Mouse (Mus musculus): ENCODE measurements around the gene Cpt1b.
"Not testable (repeated sequence)": the region's sequence is repeated elsewhere in the genome, so short reads cannot be mapped to it uniquely, and the experiment has no call there.

Cpt1b gene

DNA sequence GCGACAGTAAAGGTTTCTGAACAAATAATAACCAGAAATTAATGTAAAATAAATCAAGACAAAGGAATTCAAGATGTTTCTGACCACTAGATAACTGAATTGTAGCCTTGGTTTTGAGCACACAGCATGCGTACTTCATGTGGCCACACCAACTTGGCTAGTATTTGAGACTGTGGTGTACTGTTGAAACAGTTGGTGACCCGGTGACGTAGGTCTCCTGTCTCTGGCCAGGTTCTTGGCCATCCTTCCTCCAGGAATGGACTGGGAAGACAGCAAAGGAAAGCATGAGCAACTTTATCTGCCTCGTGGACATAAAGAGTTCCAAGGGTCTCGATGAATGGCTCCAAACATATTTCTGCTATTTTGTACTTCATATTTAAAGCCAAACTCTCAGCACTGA lies 6.1 kb upstream of the Cpt1b start:
- no peak for DNase-seq

DNA sequence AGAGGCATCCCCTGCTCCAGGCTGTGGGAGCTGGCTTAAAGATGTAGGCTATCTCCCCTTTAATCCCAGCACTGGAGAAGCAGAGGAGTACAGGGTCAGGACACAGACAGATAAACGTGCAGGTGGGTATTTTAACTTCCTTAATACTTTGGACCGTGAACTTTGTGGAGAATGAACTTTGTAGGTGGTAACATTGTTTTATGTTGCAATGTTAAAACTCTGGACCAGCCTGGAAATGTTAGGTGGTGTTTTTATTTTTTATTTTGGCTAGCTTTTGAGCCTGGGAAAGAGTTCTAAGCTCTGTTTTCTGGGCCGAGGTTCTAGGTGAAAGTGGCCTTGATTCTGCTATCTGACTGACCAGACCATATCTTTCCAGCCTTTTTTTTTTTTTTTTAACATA lies 5.6 kb upstream of the Cpt1b start:
- no peak for DNase-seq

DNA sequence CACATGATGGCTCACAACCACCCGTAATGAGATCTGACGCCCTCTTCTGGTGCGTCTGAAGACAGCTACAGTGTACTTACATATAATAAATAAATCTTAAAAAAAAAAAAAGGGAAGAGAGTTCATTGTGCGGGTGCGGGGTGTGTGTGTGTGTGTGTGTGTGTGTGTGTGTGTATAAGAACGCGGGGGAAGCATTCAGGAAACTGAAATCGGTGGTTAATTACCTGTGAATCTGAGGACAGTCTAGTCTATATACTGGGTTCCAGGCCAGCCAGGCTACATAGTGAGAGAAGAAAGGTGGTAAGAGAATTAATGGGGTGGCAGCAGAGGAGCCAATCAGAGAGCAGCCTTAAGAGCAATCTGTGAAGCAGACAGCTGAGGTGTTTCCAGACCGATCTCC lies 5.1 kb upstream of the Cpt1b start:
- DNase-seq, result not testable (repeated sequence)

DNA sequence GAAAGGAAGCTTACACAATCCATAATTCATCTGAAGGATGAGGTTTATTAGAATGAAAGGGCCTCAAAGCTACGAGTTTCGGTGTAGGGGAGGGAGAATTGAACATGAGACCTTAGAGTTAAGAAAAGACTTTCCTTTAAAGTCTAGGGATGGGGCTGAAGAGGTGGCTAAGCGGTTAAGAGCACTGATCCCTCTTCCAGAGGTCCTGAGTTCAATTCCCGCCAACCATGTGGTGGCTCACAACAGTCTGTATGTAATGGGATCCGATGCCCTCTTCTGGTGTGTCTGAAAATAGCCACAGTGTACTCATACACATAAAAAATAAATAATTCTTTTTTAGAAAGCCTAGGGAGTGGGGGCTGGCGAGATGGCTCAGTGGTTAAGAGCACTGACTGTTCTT lies 4.7 kb upstream of the Cpt1b start:
- DNase-seq, result peak; percentile 42 to 58

DNA sequence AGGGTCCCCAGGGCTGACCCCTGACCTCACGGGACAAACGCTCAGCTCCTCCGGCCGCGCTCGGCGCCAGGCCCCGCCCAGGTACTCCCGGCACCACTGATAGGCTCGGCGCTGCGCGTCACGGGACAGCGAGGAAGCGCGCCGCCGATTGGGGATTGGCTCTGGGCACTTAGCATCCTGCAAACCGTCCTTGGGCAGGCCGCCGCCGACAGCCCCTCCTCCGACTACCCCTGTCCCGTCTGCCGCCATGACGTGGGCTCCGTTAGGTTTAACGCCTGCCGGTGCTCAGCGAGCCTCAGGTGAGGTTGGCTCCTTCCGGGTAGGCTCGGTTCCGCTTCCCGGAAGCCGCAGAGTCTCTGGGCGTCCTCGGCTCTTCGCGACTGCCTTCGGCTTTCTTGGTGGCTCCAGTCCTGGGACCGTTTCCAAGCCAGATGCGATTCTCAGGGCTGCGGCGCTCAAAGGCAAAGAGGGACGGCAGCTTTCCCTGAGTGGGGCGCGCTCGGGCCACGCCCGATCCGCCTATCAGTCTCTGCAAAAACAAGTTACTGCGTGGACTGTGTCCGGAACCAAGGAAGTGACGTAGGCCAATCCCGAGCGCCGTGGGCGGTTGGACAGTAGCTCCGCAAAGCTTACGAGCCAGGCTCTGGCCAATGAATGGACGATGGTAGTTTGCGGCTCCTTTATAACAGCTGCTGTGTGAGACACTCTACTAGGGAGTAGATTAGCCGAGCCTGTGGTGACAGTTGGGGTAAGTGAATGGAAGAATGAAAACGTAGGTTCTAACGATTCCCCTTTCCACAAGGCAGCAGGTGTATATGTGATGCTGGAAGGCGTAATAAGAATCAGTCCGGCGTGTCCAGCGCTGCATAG lies 3.9 kb upstream of the Cpt1b start, which contains the start of the genes C730034F03Rik, Gm44502 and Chkb:
Gene C730034F03Rik (plus strand): TSS at position 238 of the 870 bp plus-strand sequence.
Gene Gm44502 (minus strand): TSS at position 345 of the 870 bp plus-strand sequence.
Gene Chkb (minus strand): TSS at position 557 of the 870 bp plus-strand sequence.
- peak; percentile 94 to 95 for DNase-seq

DNA sequence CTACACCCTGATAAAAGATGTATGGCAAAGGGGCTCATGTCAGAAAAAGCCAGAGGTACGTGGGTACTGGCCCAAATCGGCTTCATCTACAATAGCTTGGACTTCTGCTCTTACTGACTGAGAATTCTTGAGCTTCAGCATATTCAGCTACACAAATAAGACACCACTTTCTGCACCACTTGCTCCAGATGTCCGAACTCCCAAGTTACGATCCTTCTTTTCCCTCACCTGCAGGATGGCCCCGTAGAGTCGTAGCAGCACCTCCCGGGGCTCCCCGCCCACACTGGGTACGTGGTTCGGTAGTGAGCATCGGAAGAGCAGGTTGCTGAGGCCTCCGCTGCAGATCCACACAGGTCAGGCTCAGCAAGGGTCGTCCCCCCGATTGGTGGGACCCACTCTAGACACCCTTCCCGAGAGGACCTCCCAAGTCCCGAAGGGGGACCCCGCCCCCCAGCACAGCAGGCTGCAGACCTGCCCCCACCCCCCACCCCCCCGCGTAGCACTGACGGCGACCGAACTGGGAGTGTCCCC lies 3.2 kb upstream of the Cpt1b start:
- DNase-seq, result no peak

DNA sequence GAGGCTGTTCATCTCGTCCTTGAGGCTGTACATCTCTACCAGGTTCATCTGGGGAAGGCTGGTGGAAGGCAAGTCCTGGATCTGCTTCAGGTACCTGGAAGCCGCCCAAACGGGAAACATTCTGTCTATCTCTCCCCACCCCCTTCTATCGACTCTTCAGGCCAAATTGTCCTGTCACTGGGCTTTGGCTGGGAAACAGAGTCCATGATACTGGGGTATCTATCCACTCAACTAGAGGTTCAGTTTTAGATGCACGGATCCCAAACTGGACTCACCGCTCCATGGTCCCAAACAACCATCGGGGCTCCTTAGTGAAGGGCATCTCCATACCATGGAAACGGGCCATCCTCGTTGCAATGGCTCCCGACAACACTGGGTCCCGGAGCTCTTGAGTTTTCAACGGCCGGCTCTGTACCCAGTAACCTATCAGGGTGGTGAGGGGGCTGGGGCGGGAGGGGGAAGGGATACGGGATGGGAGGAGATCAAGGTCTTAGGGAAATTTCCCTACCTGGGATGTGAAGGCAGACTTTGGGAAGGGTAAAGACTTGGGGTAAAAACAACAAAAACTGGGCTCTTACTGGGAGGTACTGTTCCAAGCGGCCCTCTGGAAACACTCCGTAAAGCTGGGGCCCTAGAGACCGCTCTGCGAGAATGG lies 2.6 kb upstream of the Cpt1b start:
- no peak for DNase-seq

DNA sequence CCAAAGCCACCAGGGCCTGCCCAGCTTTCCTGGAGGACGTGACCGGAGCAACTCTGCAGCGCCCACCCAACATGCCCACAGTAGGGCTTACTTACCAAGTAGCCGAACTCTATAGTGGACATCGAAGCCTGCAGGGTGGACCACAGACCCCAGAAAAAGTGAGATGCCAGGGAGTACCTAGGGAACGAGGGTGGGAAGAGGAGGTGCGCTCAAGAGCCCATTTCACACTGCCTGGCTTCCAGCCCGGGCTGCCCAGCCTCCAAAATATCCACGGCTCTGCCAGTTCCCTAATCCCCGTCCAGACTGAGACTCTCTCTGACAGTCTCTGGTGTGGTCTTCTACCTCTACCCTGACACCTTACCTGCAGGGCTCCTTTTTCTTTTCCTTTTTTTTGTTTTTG lies 1.1 kb upstream of the Cpt1b start:
- DNase-seq, result no peak

DNA sequence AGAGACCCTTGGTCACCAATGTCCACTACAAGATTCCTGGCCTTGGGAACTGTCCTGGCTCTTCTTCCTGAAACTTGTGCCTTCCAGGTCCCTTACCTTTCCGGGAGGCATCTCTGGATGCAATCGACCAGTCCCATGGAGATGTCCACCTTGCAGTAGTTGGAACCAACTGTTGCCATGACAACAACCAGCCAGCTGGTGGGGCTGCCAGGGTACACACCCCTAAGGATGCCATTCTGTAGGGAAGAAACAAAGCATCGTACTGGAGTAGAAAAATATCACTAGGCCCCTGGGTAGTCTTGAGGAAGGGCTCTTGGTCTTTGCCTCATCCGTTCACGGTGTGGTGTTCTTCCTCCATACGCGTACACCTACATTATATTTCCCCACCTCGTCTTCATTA lies 1.0 kb downstream of the Cpt1b start:
- no peak for DNase-seq

DNA sequence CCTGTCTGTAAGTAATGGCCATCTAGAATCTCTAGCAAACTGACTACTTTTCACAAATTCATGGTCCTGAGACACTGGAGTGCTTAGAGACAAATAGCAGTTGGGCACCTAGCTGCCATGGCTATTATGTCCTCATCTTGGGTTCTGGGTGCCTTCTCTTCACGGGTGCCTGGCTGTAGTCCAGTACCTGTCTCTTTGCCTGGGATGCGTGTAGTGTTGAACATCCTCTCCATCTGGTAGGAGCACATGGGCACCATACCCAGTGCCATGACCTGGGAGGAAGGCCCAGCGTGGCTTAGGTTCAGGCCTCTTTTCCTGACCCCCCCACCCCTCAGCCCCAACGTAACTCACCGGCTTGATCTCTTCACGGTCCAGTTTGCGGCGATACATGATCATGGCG lies 3.7 kb downstream of the Cpt1b start:
- peak; percentile 46 to 54 for DNase-seq

DNA sequence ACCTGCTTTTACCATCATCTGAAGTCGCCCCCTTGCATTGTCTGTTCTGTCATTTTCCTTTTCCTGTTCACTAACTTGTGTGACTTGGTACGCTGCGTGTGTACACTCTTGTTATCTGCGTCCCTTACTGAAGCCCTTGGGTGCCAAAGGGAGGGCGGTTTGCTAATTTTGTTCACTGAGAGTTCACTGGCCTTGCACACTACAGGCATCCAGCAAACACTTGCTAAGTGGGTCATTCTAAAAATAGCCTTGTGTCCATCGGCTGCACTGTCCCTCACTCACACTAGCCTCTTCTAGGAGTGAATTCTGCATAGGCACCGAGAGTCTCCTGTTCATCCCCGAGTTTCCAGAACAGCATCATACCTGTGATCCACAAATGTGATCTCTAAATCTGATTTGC lies 10.4 kb downstream of the Cpt1b start:
- DNase-seq, result peak; percentile 58 to 59

DNA sequence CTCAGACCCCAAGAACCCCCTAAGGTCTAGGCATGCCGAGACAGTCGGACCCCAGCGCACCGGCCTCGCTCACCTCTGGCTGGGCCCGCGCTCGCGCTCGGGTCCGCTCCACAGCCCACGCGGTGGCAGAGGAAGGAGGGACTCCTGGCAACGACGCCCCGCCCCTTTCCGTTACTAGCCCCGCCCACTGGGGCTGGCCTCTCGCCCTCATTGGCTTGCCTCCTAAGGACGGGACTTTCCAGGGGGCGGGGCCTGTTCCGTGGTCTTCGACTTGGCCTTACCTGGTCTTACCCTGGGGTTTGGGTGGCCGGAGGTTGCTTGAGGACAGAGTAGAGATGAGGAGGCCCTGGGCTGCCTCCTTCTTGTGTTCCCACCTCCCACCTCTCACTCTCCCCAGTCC lies 15.5 kb downstream of the Cpt1b start, which contains the start of gene Syce3:
Gene Syce3 (minus strand): TSS at position 386 of the 400 bp plus-strand sequence.
- DNase-seq, result peak in 1 of 2 experiments; percentile 24

DNA sequence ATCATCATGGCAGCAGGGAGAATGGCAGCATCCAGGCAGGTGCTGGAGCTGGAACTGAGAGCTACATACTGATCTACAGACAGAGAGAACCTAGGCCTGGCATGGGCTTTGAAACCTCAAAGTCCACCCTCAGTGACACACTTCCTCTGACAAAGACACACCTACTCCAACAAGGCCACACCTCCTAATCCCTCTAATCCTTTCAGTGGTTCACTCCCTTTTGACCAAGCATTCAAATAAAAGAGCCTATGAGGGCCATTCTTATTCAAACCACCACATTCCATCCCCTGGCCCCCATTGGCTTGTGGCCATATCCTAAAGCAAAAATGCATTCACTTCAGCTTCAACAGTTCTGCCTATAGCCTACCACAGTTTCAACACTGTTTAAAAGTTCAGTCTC lies 19.0 kb downstream of the Cpt1b start:
- DNase-seq, result no peak

DNA sequence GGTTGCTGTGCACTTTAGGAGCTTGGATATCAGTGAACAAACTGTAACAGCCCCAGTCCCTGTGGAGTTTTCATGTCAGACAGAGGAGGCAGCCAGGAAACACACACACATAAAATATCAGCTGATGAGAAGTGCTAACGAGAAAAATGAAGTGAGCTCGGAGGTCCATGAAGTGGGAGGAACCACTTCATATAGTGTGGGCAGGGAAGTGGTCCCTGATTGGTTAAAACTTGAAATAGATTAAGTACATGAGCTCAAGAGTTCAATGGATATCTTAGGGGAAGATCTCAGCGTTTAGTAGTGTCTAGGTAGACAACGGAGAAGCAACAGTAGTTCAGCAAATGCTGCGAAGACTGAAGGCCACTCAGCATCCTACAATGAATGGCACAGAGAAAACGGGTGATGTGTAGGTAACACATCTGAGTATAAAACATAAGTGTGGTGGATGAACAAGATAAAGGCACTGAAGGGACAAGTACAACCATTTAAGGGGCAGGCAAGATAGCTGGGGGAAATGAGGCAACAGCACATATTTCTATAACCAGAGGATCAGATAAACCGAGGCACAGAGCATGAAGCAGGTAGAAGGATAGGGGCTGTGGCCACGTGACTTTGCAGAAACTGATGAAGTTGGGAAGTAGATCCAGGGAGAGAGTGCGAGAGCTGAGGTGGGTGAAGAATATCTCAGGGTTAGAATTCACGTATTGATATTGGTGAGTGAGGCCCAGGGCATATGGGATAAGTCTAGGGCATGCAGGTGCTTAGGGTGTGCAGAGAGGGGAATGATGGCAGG lies 20.6 kb downstream of the Cpt1b start:
- no peak for DNase-seq

DNA sequence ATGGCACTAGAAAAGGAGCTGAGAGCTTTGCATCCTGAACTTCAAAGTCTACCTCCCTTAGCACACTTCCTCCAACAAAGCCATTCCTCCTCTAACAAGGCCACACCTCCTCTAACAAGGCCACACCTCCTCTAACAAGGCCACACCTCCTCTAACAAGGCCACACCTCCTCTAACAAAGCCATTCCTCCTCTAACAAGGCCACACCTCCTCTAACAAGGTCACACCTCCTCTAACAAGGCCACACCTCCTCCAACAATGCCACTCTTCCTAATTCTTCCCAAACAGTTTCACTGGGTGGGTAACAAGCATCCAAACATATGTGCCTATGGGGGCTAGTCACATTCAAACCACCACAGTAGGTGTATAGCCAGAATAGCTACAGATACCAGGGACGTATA lies 23.2 kb downstream of the Cpt1b start:
- no peak for DNase-seq

DNA sequence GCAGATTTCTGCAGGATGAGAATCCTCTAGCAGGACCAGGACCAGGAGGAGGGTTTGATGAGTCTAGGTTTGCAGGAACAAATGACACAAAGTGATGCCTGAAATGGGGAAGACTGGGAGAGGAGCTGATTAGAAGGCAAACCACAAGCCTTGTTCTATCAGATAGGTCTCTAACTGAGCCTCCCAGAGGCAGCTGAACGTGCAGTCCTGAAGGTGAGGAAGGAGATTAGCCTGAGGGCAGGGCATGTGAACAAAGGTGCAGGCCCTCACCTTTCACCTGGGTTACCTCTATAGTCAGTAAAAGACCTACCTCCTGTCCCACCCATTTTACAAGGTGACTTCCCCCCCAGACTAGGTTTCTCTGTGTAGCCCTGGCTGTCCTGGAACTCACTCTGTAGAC lies 25.9 kb downstream of the Cpt1b start:
- DNase-seq, result no peak

DNA sequence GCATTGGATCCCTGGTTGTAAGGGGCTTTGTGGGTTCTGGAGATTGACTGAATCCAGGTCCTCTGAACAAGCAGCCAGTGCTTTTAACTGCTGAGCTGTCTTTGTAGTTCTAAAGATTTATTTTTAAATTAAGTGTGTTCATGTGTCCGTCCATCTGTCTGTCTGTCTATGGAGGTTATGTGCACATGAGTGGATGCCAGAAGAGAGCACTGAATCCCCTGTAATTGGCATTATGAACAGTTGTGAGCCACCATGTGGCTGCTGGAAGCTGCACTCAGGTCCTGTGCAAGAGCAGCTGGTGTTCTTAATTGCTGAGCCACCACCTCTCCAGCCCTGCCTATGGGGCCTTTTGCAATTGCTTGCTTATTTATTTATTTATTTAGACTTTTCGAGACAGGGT lies 27.5 kb downstream of the Cpt1b start:
- DNase-seq, result no peak

DNA sequence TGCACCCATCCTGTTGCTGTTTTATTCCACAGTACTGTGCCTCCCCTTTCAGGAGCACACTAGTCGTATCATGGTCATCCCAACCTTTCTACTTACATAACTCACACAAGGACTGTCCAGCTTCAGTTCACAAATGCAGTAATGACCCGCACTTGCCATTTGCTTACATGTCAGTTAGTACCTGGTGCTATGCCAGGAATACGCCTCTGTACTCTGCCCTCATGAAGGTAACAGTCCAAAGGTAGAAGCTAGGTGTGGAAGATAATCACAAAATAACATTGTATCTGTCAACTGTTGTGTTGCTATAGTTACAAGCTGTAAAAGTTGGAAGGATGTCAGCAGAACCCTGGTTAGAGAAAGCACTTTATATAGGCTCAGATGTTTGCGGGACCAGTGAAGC lies 28.8 kb downstream of the Cpt1b start:
- no peak for DNase-seq

DNA sequence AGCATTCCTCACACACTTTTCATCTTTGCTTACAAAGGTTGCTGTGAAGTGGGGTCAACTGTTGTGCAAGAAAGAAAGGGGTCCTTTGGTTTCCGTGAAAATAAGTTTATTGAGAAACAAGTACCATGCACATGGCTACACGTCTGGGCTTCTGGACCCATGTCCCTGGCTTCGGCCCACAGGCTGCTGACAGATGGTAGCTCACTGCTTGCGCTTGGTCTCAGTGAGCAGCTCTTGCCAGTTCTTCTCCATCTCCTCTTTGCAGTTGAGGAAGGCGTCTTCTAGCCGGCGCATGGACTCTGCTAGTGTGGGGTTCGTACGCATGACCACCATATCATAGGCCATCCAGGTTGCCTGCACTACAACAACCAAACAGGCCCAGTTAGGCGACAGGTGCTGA lies 35.6 kb downstream of the Cpt1b start:
- peak; percentile 71 to 75 for DNase-seq

DNA sequence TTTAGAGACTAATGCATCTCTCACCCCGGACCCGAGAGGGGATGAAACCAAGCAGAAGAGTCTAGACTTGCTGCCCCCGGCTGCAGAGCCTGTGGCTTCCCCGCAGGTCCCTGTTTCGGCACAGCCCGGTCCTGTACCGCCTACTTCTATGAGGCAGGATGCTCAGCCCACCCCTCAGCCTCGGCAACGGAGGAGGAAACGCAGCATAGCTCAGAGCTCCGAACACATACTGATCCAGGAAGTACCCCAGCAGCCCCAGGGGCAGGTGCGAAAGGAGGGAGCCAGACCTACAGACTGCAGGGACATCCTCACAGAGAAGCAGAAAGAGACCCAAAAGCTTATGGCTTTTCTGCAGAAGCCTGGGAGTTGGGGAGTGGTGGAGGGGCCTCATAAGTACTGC lies 38.5 kb downstream of the Cpt1b start:
- peak in 1 of 2 experiments; percentile 16 for DNase-seq

DNA sequence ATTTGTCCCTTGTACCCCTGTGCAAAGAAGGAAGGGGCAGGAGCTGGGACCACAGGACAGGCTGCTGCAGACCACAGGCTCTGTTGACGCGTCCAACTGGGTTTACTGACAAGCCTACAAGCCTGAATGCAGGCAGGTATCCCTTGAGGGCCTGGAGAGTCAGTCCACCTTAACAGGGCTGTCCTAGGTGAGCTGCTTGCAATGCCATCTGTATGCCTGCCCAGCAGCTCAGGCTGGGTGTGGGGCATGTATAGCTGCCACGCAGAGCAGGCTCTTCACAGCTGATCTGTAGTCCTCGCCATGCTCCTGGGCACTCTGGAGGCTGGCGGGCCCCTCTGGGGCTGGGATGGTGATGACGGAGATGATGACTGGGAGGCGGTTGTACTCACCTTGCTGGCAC lies 41.0 kb downstream of the Cpt1b start, which contains the start of gene Klhdc7b:
Gene Klhdc7b (plus strand): TSS at position 301 of the 400 bp plus-strand sequence.
- DNase-seq, result no peak

DNA sequence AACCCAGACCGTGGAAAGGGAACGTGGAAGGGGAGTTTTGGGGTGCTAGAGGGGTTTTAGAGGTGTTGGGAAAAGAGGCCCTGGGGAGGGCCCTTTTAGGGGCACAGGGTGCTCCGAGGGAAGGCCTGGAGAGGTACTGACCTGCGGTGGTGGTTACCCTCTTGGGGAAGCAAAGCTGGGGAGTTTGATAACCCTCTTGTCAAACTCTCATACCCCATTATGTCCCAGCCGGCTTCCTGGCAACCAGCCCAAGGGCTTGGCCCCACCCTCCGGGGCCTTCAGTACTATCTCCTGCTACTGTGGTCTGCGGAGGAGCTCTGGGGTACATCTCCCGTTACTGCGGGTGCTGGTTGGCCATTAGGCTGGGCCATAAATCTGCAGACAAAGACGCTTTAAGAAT lies 46.2 kb downstream of the Cpt1b start:
- DNase-seq, result peak; percentile 75 to 81

Data from cerebellum, postnatal 25 days (tissue).